Mouse (Mus musculus): Measurements from ENCODE around the gene Ube2h.

Ube2h gene

GRCm38 (mm10) chr6:30304399-30304917, at the start of gene Ube2h:
Gene Ube2h, minus strand, starts transcription at chr6:30304539.
- peak; percentile 96 for DNase-seq

GRCm38 (mm10) chr6:30353661-30354060, 49.3 kb upstream of the Ube2h start:
- DNase-seq, result no peak

- DNase-seq, result no peak
Observed at GRCm38 (mm10) chr6:30352762-30353161, 48.4 kb upstream of the Ube2h start.

GRCm38 (mm10) chr6:30351290-30351689, 47.0 kb upstream of the Ube2h start:
- DNase-seq, result no peak

GRCm38 (mm10) chr6:30347288-30347801, 43.0 kb upstream of the Ube2h start:
- DNase-seq, result no peak

GRCm38 (mm10) chr6:30346737-30347136, 42.4 kb upstream of the Ube2h start:
- no peak for DNase-seq

GRCm38 (mm10) chr6:30344032-30344431, 39.7 kb upstream of the Ube2h start:
- DNase-seq, result no peak

GRCm38 (mm10) chr6:30340231-30340873, 36.0 kb upstream of the Ube2h start:
- no peak for DNase-seq

- DNase-seq, result no peak
Observed at GRCm38 (mm10) chr6:30336912-30337311, 32.6 kb upstream of the Ube2h start.

GRCm38 (mm10) chr6:30332262-30332661, 27.9 kb upstream of the Ube2h start:
- DNase-seq, result no peak

- no peak for DNase-seq
Observed at GRCm38 (mm10) chr6:30330706-30331105, 26.4 kb upstream of the Ube2h start.

- DNase-seq, result no peak
Observed at GRCm38 (mm10) chr6:30325932-30326501, 21.7 kb upstream of the Ube2h start.

- no peak for DNase-seq
Observed at GRCm38 (mm10) chr6:30321002-30321401, 16.7 kb upstream of the Ube2h start.

GRCm38 (mm10) chr6:30319216-30319615, 14.9 kb upstream of the Ube2h start:
- DNase-seq, result no peak

- no peak for DNase-seq
Observed at GRCm38 (mm10) chr6:30312006-30312405, 7.7 kb upstream of the Ube2h start.

- peak; percentile 21 for DNase-seq
Observed at GRCm38 (mm10) chr6:30308751-30309150, 4.4 kb upstream of the Ube2h start.

- peak; percentile 21 for DNase-seq
Observed at GRCm38 (mm10) chr6:30307691-30308090, 3.4 kb upstream of the Ube2h start.

GRCm38 (mm10) chr6:30303771-30304398, 454 bp downstream of the Ube2h start:
- peak; percentile 41 for DNase-seq

- DNase-seq, result peak; percentile 65
Observed at GRCm38 (mm10) chr6:30302781-30303631, 1.3 kb downstream of the Ube2h start.

GRCm38 (mm10) chr6:30302156-30302555, 2.2 kb downstream of the Ube2h start:
- peak; percentile 20 for DNase-seq

- DNase-seq, result no peak
Observed at GRCm38 (mm10) chr6:30300901-30301300, 3.4 kb downstream of the Ube2h start.

GRCm38 (mm10) chr6:30300372-30300771, 4.0 kb downstream of the Ube2h start:
- peak; percentile 89 for DNase-seq

- no peak for DNase-seq
Observed at GRCm38 (mm10) chr6:30299683-30300082, 4.7 kb downstream of the Ube2h start.
